Mouse (Mus musculus) skeletal muscle tissue, adult 2 months (tissue): Measurements from ENCODE around the gene Gopc.
"Not testable (repeated sequence)": the region's sequence is repeated elsewhere in the genome, so short reads cannot be mapped to it uniquely, and the experiment has no call there.

Experiments used
- DNase-seq: peaks from one replicate; pipeline ENCODE4 v3.0.0-alpha.2; 2012; ENCODE audit warnings: low read depth, low spot score

Gopc gene

DNA sequence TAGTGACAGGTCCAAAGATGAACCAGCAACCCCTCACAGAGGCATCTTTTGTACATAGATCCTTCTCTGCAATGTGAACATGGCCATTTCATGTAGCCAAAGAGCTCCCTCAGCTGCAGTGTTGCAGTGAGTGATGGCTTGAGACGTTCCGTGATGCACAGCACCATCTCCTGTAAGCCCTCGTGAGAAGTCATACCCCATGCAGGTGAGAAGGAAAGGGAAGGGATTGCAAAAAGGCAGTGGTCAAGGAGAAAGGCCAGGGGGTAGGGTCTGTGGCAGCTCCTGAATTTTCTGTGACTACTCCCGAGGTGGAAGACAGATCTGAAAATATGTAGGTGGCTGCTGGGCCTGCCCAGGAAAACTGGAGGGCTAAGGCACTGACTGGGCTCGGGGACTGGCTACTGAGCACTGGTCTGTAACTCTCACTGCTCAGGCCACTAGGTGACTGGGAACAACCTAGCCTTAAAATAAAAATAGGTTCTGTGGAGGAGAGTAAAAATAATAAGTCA lies 7.1 kb upstream of the Gopc start, which contains the start of gene Nepn:
TSS of gene Nepn (plus strand) at position 51 of the 509 bp plus-strand sequence.
- no peak for DNase-seq

DNA sequence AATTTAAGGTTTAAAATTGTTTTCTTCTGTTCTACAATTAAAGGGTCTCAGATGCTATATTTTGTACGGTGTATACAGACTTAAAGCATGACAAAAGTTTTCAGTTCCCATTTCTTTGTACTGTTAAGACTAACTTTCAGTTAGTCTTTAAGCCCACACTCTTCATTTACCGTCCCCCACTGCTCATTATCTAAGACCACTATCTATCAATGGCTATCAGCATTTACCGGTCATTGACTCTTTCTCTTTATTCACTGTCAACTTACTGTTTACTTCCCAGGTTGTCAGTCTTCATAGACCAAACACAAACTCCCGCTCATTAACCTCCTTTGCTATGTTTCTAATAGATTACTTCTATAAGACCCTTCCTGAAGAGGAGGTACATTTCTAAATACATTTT lies 5.3 kb upstream of the Gopc start:
- no peak for DNase-seq

DNA sequence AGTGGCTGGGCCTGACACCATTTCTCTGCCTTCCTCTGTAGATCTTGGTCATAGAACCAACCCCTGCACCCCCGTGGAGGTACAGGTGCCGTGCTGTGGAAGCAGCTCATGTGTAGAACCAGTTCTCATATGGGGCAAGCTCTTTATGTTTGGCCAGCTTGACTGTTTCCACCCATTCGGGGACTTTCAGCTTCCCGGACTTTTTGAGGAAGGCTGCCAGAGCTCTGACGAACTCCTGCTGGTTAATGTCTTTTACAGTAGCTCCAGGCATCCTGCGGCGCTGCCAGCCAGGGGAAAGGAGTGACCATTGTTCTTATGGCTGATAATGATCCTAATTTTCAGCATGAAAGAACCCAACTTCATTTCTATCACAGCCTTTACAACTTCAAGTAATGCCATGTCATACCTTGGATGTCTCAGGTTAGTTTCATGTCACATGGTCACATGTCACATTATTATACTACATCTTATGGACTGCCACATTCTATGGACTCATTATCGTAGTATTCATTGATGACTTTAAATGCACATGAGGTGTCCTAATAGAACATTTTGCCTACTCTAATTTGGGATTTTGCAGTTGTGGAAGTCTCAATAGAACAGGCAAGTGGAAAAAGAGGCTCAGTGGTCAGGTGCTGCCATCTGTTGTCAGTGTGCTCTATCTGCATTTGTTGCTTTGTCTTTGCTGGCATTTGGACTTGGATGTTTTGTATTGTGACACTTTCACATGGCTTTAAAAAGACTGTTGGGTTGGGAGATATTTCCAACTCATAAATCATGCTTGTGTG lies 3.1 kb upstream of the Gopc start:
- no peak for DNase-seq

DNA sequence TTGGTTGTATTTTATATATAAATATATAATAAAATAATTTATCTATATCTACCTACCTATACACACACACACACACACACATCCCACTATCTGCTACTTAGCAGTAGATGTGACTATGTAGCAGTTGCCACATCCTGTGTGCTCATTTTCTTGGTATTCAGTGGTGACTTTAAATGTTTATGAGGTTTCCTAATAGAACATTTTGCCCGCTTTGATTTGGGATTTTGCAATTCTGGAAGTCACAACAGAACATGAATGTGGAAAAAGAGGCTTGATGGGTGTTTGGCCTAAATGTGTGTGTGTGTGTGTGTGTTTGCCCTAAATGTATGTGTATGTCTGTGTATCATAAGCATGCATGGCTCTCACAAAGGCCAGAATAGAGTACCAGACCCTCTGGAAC lies 1.6 kb upstream of the Gopc start:
- no peak for DNase-seq

DNA sequence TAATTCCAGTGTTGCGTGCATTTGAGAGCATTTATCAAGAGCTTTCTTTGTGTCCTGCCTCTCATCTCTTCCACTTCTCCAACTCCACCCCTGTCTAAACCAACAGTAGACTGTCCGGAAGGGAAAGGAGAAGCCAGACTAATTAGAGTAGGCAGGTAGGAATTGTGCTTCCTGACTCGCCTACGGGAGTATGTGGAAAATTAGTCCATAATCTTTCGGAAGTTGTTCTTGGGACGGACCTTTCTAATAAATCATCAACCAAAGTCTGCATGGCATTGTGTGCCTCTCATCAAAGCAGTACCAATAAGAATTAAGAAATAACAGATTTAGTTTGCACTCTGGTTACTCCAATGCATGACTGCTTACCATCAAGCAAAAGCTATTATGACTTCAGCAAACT lies 1.1 kb upstream of the Gopc start:
- no peak for DNase-seq

DNA sequence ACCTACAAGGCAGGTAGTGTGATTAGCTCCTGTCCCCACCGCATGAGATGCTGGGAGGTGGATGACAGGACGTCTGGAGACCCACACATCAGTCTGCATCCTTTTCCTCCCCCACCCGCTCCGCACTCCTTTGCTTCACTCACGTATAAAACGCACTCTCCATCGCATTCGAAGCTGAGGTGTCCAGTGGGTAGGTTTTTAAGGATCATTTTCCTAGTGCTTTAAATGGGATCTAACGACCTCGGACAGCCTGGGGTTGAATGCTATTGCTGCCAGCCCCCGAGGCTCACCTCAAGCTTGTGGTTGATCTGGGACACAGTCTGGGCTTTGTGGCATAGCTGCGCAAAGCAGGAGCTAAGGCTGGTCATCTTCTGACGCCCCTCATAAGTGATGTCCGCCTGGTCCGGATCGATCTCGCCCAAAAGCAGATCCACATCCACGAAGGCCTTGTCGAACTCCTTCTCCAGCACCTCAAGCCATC lies 563 bp downstream of the Gopc start:
- DNase-seq: no peak

DNA sequence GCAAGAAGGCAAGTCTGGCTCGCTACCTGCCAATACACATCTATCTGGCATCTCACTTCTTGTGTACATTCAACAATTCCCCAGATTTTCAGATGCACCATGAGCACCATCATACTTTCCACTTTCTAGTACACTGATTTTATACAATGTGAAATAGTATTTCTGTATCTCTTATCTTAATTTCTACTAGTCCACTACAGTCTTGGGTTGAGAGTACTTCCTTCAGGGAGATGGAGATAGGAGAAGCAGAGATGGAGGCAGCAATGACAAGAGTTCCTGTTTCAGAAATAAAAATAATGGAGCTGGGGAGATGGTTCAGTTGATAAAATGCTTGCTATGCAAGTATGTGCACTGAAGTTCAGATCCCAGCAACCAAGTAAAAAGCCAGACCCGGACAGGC lies 4.1 kb downstream of the Gopc start:
- DNase-seq: no peak

DNA sequence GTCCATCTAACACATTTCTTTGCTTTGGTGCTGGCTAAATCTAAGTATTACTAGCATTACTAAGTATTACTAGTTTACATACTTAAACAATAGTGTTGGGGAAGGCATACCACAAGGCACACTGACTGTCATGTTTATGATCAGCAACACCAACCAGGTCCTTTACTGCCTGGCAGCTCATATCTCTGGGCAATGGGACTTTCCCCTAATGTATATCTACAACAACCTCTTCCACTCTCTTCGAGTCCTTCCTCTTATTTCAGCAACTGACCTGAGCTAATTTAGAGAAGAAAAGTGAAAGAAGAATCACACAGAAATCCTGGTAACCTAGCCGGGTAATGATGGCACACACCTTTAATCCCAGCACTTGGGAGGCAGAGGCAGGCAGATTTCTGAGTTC lies 5.5 kb downstream of the Gopc start:
- DNase-seq: no peak

DNA sequence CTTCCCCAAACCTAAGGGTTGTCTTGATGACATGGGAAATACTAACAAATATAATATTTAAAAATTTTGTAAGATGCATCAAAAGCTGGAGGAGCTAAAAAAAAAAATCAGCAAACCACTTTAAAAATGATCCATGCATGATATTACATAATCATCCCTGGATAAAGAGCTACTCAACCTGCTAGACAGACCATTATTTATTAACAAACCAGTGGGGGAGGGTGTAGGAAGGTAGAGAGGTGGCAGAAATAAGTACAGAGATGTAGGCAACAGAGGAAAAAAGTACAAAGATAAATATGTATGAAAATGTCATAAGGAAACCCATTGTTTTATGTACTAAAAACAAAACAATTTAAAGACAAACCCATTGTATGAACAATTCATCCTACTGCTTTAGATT lies 7.3 kb downstream of the Gopc start:
- DNase-seq: no peak

DNA sequence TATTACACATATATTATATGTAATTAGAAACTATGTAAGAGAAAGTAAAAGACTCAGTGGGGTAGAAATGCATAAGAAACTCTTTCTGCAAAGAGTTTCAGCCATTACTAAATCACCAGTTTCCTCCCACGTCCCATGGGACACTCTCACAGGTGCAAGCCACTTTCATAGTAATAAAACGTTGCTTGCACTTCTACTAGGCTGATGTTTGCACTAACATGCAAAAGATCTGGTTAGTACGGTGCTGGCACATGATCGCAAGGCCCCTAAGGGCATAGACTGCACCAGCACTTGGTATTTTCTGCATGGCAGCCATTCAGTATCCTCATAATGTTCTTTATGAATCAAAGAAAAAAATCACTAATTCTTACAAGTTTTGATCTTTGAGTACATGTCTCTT lies 8.1 kb downstream of the Gopc start:
- DNase-seq: no peak

DNA sequence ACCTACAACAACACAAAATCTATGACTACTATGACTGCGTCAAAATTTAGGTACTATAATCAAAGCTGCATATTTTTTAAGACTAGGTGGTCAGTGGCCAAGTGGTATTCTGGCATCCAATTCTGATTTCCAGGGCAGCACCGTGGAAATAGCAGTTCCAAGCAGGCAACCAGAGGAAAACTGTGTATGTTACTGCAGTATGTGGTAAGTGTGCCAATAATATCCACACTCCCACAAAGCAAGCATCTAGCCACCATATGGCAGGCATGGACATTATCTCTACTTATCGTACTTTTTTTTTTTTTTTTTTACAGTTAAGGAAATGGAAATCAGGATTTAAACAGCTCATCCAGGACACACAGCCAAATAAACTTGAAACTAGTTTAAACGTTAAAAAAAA lies 13.5 kb downstream of the Gopc start:
- DNase-seq: no peak

DNA sequence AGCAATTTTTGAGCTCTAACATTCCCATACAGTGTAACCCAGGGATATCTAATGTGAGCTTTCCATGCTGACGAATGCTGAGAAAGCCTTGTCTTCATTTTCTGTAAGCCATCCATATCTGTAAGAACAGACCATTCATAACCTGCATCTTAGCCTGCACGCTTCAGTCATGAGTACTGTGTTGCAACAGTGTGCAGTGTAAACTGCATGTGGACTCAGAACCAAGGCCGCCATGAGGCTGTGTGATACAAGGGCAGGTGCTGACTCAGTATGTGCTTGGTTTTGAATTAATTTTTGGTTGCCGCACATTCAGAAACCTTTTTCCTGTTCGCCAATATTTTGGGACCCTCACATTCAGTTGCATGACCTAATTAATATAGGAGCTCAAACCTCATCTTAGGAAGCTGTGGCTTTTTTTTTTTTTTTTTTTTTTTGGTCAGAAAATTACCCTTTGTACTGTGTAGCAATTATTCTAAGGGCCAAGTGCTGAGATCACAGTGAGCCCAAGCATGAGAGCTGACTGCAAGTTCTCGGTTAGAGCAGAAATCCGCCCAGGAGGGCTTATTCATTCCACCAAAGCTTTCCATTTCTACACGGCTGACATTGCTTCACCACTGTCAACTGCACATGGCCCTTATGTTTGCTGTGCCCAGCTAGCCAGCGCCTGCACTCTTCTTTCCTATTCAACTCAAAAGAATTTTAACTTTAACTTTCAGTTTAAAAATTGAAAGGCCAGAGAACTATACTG lies 20.9 kb downstream of the Gopc start:
- DNase-seq: no peak

DNA sequence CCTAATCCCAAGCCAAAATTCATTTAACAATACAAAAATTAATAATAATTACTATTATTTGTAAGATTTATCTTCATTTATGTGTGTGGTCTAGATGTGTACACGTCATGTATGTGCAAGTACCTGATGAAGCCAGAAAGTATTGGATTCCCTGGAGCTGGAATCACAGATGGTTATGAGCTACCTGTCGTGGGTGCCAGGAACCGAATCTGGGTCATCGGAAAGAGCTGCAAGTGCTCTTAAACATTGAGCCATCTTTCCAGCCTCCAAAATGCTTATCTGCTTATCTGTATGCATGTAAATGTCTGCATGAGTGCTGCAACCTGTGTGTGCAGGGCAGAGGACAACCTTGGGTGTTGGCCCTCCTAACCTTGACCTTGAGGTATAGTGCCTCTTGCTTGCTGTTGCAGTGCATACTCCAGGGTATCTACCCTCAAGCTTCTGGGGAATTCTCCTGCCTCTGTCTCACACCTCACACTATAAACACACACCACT lies 21.6 kb downstream of the Gopc start:
- no peak for DNase-seq

DNA sequence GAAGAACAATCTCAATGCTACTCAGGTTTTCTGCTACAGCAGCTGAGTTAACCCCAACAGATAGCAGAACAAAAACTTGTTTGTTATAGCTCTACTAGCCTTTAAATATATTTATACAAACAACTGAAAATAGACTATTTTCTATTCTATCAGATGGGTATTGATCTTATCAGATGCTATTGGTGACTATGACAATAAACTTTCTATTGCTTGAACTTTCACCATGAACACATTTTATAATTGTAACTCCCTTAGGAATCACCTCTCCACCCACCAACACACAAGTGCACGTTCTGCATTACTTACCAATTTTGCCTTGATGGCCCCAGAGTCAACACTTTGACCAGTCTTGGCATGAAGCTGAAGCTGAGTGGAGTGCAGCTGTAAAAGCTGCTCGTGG lies 23.5 kb downstream of the Gopc start, which contains the start of gene Gm26741:
TSS of gene Gm26741 (plus strand) at position 301 of the 400 bp plus-strand sequence.
- DNase-seq: no peak

DNA sequence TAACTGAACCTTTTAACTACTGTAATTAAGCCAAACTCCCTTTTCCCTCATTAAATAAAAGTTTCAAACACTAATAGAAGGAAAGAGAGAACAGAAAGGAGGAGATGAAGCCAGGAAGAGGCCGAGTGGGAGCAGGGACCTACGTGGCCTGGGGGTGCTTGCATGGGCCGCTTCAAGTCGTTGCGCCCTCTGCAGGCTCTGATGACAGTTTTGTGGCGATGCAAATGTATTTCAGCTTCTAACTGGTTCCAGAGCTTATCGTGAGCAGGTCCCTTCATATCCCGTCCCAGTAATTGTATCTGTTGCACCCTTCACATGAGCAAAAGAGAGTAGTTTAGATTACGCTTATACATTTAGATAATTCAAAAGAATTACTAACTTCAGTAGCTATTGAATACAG lies 28.7 kb downstream of the Gopc start:
- no peak for DNase-seq

DNA sequence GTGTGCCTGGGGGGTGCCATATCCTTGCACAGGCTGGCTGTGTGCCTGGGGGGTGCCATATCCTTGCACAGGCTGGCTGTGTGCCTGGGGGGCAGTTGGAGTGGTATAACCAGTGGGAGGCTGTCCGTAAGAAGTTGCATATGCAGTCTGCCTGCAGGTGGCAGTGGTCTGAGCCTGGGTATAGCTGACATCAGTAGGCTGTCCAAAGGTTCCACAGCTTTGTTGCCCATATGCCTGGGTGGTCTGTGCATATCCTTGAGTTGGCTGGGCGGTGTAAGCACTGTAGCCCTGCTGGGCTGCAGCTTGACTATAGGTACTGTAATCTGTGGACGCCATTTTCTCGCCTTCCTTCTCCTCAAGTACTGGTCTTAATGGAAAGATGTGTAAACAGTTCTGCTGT lies 38.6 kb downstream of the Gopc start:
- DNase-seq: not testable (repeated sequence)

DNA sequence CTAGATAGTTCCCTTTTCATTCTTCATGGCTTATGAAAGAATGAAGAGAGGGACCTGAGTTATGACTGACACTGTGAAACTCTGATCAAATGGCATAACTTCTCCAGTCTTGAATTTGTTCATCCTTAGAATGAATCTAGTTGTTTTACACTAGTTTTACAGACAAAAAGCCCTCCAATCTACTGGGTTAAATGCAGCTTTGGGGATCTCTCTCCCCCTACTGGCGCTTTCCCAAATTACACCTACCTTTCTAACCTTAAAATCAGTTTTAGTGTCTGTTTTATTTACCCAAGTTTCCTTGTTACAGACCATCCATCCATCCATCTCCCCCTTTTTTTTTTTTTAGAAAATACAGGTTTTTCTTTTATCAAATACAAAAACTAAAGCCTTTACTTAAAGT lies 50.9 kb downstream of the Gopc start:
- DNase-seq: no peak

DNA sequence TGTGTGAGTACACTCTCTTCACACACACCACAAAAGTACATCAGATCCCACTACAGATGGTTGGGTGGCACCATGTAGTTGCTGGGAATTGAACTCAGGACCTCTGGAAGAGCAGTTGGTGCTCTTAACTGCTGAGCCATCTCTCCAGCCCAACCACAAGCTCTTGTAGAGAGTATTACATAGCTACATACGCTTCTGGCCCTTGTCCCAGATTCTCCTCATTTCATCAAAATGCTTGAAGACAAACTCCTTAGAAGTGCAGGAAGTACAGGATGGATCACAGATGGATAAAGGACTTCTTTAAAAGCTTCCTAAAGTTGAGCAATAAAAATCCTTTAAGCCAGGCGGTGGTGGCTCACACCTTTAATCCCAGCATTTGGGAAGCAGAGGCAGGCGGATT lies 60.0 kb downstream of the Gopc start:
- no peak for DNase-seq

DNA sequence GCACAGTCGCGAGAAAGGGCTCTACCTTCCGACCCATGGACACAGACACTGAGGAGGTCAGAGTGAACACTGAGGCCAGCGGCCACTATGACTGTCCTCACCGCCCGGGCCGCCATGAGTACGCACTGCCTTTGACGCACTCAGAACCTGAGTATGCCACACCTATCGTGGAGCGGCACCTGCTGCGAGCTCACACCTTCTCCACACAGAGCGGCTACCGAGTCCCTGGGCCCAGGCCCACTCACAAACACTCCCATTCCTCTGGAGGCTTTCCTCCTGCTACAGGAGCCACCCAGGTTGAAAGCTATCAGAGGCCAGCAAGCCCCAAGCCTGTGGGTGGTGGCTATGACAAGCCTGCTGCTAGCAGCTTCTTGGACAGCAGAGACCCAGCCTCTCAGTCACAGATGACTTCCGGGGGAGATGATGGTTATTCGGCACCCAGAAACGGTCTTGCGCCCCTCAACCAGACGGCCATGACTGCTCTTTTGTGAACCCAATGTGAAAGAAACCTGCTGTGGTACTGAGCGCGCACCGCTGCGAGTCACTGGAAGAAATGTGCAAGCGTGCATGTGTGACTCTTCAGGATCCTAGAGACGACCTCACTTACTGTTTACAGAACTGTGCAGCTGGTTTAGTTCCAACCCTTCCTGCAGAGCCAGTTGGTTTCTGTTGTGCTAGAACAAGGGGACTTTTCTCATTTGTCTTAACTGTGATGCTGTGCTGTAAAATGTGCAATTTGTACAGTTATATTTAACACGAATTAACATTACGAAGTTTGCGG lies 62.2 kb downstream of the Gopc start:
- no peak for DNase-seq

DNA sequence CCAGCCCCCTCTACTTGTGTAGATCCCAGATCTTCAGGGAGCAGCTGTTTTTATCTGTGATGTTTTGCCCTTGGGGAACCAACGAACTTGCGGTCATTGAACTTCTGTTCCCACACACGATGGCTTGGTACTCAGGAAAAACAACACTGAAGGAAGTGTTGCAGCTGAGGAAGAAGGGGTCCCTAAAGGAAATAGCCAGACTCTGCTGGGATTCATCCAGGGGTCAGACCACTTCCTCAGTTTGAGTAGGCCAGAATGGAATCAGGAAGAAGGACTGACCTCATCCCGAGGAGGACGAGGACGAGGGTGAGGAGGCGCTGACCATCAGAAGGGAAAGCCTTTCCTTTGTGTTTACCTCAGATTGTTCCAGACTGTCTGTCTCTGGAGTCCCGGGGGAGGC lies 72.7 kb downstream of the Gopc start:
- DNase-seq: peak; percentile 30

DNA sequence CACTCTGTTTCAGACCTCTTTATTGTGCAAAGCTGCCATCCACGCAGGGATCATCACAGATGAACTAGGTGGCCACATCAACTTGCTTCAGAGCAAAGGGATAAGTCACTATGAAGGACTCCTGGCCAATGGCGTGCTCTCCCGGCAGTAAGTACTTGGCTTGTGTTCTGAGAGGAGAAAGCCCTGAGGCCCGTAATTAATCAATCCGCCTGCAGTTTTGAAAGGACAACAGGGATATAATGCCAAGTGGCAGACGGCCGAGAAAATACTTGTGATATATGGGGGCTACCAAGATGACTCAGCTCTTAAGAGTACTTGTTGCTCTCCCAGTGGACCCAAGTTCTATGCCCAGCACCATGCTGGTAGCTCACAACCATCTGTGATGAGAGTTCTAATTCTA lies 77.3 kb downstream of the Gopc start:
- no peak for DNase-seq

DNA sequence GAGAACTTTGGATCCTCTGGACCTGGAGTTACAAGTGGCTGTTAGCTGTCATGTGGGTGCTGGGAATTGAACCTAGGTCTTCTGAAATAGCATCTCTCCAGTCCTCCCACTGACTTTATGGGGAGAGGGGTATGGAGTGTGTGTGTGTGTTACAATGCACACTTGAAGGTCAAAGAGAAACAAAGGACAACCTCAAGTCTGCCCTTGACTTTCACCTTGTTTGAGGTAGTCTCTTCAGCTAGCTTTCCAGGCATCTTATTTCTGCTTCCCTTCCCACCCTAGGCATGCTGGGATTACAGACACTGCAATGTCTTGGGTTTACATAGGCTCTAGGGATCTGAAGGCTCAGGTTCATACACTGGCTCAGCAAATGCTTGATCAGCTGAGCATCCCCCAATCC lies 79.7 kb downstream of the Gopc start:
- DNase-seq: no peak
